Mouse (Mus musculus): ENCODE measurements around the gene Adgrl1. TPM values are rescaled to one million over a fixed set of nuclear protein-coding genes. Genes with fewer than 3 reads are reported as not detected.

Adgrl1 gene
- polyA plus RNA-seq, 1 experiment from 2014 or later = 14.3 TPM

DNA sequence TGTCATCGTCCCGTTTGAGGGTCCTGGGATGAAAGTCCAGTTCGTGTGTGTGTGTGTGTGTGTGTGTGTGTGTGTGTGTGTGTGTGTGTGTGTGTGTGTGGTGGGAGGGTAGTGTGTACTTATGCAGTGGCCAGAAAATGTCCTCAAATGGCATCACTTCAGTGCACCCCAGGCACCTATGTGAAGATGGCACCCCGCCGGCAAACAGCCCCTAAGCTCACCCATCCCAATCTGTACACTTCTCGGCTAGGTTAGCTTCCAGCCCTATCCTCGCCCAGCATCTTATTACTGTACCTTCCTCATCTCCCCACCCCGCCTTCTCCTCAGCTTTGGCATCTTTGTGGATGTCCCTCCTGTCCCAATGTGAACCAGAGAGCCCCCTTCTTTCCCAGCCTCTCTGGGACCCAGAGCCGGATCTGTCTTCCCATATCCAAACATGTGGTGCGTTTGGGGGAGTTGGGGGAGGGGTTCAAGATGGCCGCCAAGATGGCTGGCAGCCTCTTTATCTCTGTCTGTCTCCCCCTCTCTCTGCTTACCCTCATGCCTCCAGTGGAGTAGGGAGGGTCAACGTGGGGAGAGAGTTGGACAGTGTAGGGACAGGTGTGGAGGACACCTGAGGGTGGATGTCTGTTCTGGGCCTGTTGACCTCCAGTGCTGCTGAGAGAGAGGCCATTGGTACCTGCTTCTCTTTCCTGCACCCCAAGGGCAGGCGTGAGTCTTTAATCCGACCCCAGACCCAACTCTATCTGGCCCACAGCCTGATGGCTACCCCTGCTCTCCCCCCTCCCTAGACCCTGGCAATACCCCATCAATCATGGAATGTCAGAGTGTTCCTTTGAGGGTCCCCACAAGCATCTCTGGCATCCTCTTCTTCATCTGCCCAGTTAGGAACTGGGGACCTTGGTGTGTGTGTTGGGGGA, 1.9 kb downstream of the Adgrl1 start:
- DNase-seq (ENCODE audit: low spot score) = no peak

DNA sequence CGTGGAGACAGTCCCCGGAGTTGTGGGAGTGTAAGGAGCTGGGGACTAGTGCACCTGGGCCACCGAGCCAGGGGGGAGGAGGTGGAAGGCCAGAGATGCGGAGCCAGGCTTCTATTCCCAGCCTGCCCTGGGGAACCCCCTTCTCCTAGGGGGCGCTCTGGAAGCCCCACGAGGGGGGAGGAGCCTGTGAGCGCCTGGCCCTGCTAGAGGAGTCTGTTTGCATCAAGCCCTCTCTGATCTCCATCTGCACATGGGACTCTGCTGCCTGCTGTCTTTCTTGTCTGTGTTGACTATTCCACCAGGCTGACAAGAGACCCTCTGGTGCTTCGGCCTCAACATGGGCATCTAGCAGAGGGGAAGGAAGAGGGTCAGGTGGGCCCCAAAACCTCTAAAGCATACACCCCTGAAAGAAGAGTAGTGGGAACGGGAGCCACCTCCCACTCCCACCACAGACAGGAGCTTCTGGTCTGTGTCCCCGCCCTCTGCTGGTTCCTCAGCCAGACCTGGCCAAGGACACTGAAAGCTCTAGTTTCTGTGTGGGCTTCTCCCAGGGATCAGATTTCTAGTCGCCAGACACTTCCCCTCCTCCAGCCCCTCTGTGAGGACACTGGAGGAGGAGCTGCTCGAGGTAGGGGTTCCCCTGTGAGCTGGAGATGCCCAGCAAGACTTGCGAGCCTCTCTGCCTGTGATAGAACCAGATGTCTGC, 3.2 kb downstream of the Adgrl1 start:
- peak; percentile 48 for DNase-seq (ENCODE audit: low spot score)

DNA sequence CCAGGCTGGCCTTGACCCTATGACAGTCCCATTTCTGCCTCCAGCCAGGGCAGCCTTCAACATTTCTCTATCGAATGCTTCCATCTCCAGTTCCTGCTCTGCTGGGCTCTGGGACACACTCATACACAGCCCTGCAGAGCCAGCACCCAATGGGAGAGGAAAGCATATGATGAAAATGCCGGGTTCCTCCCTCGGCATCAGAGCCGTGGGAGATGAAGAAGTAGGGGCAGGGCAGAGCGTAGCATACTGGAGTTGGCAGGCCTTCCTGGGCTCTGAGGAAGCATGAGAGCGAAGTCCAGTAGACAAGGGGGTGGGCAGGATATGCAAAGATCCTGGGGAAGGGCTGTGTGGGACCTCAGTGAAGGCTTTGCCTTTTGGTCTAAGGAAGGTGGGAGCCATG, 8.7 kb downstream of the Adgrl1 start:
- DNase-seq (ENCODE audit: low spot score) = no peak

DNA sequence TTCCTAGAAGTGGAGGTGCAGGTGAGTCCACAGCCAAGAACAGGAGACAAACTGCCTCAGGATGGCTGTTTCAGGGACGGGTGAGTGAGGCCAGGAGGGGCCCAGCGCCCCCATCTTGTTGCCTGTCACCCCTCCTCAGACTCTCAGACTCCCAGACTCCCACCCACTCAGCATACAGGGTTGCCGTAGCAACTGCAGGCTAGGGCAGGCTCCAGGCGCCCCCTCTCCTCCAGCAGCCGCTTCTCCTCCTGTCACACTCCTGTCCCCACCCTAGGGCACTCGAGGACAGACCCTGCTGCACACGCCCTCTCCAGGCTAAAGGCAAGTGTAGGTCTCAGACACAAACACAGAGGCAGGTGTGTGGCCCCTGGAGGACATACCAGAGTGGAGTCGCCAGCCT, 9.4 kb downstream of the Adgrl1 start:
- DNase-seq (ENCODE audit: low spot score) = no peak

DNA sequence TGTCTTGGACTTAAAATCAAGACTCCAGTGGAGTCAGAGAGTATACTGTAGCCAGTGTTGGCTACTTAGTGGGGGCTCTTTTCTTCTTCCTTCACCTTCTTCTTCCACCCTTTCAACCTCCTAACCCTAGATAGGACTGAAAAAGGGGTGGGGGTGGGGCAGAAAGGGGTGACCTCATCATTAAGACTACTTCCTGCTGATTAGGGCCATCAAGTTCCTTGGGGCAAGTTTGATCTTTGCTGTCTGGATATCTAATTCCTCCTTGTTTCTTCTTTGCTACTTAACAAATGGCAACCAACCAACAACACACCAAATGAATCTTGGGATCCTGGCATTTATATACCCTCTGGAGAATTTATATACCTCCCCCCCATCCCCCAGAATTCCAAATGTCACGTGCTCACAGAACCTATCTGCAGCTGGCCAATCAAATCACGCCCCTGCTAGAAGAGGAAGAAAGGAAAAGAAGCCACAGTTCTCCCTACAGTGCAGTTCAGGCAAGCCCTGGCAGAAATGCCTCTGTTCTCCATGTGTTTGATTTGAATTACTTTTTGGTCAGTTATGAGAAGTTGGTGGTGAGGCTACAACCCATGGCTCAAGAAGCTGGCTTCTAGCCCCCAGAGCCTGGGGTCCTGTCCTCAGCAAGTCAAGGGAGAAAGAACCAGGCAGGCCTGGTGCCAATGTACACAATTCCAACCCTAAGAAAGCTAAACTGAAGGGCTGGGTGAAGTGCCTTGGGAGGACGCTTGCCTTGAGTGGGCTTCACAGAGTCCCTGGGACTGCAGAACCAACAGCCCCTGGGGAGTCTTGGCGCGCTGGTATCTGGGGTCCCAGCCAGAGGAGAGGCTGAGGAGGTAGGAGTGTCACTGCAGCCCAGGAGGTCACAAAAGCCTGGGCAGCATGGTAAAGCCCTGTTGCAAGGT, 12.2 kb downstream of the Adgrl1 start:
- no peak for DNase-seq (ENCODE audit: low spot score)

DNA sequence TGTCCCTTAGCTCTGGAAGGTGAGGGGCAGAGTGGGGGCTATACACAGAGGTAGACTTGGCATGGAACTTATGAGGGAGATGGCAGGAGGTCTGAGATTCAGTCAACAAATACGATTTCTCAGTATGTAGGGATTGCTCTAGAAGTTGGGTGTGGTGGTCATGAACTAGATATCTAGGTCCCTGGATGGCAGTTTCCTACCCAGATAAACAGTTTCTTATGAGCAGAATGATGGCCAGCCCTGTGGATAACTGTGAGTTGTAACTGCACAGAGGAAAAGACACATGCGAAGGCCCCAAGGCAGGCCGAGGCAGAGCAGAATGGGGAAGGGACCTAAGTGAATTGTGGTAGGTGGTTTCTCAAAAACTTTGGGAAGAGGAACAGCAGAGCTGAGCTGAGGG, 14.3 kb downstream of the Adgrl1 start:
- DNase-seq (ENCODE audit: low spot score) = no peak

DNA sequence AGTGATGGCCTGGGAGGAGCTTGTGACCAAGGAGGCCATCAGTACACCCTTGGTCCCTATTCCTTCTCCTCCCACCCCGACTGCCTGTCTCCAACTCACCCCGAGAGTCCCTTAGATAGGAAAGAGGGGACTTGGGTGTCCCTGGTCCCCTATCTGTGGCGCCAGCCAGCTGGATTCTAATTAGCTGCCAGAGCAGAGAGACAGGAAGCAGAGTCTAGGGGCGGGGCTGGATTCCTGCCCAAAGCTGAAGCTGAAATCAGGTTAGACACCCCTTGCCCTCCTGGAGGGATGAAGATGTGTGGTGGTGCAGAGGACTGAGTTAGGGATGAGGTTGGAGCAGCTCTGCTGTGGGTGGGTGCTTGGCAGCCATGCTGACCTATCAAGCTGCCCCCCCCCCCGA, 15.0 kb downstream of the Adgrl1 start:
- DNase-seq (ENCODE audit: low spot score) = no peak

DNA sequence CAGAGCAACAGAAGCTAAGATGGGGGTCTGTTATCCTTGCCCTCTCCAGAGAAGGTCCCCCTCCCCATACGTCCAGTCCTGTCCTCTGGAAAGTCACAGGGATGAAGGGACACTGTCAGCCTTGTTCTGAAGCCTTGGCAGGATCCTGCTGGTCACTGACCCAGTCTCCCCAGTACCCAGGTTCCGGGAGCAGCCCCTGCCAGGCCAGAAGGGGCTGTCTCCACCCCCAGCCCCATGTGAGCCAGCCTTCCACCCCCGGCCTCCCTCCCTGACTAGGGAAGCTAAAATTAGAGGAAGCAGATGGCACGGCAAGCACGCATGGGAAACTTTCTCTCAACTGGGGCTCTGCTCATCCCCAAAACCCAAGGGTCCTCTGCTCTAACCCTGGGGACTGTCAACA, 16.1 kb downstream of the Adgrl1 start:
- no peak for DNase-seq (ENCODE audit: low spot score)

DNA sequence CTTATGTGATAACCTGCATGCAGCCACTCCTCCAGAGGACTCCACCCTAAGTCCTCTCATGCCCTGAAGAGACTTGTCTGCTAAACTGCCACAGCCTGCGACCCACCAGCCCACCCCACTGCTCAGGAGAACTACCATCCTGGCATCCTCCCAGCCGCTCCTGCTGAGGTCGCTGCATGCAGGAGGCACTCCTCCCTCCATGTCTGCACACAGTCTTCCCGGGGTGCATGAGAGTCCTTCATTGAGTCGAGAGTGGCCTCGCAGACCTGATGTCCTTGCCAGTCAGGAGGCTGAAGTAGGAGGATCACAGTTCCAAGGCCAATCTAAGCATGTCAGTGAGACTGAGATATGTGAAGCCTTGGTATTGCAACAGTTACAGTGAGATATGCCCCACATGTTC, 17.7 kb downstream of the Adgrl1 start:
- no peak for DNase-seq (ENCODE audit: low spot score)

DNA sequence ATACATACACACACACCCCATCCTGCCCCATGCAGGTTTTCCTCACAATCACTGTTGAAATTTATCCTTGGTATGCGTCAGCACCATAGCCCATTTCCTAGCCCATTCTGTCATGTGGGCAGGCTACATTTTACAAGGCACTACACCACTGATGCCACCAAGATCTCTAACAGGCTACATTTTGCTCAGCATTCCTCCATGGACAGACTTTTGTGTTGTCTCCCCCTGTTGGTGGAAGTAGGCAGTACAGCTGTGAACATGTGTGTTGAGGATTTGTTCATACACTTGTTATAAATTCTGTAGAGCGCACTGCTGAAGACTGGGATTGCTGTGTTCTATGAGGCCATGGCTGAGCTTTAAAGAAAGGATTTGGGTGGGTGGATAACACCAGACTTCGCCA, 21.7 kb downstream of the Adgrl1 start:
- DNase-seq (ENCODE audit: low spot score) = peak; percentile 81

DNA sequence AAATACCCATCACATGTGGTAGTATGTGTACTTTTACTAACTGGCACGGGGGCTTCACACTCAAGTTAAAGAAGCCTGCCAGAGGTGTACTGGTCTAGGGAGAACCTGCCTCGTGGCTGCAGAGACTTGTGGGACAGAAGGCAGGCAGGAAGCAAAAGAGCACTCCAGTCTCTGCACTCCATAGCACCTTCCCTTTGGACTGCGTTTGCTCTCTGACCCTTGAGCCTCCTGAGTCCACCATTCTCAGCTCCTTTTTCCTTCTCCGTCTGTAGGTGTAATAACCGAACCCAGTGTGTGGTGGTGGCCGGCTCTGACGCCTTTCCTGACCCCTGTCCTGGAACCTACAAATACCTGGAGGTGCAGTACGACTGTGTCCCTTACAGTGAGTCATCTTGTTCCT, 22.8 kb downstream of the Adgrl1 start:
- DNase-seq (ENCODE audit: low spot score) = no peak

DNA sequence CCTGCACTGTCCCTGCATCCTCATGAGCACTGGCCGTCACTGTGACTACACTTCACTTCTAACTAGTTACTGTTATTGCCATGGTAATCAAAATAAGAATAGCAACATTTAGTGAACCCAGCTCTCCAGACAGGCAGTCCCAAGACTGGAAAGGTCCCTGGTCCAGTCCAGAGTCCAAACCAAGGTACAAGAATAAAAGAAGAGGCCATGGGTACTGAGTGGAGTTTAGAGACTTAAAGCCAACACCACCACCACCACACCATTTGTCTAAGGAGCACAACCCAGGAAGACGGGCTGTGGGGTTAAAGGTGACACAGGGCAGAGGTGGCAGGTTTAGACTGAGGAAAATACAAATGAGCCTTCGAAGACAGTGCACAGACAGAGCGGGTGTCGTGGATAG, 24.7 kb downstream of the Adgrl1 start:
- DNase-seq (ENCODE audit: low spot score) = no peak

DNA sequence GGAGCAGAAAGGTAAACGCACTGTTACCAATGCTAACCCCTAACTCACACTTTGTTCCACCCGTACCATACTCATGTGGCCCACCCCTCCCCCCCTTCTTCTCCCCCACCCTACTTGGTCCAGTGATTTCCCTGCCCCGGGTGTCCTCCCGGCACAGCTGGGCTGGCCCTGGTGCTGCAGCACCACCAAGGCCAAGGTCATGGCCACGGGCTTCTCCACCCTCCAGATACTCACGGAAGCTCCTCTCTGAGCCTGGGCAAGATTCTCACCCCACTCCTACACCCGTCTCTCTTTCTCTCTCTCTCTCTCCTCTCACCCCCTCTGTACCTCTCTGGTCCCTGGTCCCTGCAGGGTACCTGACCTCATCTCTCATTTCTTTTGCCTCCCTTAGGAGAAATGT, 26.4 kb downstream of the Adgrl1 start:
- DNase-seq (ENCODE audit: low spot score) = no peak

DNA sequence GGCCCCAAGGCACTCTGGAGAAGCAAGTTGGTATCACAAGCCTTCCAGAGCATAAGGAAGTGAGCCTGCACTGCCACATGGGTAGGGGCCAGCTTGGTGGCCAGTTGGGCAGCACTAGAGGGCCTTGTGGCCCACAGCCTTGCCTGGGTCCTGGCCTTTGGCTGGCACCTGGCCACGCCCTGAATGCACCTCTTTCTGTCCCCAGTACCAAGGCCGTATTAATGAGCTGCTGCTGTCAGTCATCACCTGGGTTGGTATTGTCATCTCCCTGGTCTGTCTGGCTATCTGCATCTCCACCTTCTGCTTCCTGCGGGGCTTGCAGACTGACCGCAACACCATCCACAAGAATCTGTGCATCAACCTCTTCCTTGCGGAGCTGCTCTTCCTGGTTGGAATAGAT, 34.3 kb downstream of the Adgrl1 start:
- no peak for DNase-seq (ENCODE audit: low spot score)

DNA sequence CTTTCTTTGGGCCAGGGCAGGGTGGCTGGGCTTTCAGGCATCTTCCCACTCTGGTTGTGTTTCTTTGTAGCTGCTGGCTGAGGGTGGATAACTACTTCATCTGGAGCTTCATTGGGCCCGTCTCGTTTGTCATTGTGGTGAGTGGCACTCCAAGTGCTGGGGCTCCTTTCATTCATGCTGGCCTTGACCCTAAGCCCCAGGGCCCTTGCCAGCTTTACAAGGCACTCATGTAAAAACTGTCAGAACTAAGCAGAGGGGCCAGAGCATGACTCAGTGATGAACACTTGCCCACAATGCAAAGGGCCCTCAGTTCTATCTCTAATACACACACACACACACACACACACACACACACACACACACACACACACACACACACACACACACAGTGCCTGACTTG, 35.1 kb downstream of the Adgrl1 start:
- DNase-seq (ENCODE audit: low spot score) = no peak

DNA sequence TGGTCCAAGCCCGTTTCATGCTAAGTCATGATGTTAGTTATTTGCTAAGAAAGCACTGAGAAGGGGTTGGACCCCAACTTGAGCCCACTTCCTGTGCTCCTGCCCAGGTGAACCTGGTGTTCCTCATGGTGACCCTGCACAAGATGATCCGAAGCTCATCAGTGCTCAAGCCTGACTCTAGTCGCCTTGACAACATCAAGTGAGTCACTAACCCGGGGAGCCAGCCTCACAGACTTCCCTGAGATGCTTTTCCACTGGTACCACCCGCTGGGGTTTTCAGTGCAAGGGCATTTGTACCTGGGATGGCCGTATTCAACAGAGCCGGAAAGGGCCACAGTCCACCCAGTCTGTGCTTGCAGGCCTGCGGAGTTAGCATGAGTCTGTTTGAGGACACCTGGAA, 35.5 kb downstream of the Adgrl1 start:
- DNase-seq (ENCODE audit: low spot score) = no peak

DNA sequence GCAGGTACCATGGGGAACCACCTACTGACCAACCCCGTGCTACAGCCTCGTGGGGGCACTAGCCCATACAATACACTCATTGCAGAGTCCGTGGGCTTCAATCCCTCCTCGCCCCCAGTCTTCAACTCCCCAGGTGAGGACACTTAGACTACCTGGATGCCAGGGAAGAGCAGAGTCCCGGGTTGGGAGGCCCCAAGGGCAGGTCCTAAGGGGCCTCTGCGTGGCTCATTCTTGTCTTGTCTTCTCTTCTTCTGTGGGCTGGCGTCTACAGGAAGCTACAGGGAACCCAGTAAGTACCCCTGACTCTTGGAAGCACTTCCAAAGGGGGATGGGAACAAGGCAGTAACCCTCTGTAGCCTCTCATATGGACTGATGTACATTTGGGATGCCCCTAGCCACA, 37.7 kb downstream of the Adgrl1 start:
- DNase-seq (ENCODE audit: low spot score) = no peak

DNA sequence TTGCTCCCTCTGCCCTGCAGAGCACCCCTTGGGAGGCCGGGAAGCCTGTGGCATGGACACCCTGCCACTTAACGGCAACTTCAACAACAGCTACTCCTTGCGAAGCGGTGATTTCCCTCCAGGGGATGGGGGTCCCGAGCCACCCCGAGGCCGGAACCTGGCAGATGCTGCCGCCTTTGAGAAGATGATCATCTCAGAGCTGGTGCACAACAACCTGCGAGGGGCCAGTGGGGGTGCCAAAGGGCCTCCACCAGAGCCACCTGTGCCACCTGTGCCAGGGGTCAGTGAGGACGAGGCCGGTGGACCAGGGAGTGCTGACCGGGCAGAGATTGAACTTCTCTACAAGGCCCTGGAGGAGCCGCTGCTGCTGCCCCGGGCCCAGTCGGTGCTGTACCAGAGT, 38.4 kb downstream of the Adgrl1 start:
- DNase-seq (ENCODE audit: low spot score) = no peak

DNA sequence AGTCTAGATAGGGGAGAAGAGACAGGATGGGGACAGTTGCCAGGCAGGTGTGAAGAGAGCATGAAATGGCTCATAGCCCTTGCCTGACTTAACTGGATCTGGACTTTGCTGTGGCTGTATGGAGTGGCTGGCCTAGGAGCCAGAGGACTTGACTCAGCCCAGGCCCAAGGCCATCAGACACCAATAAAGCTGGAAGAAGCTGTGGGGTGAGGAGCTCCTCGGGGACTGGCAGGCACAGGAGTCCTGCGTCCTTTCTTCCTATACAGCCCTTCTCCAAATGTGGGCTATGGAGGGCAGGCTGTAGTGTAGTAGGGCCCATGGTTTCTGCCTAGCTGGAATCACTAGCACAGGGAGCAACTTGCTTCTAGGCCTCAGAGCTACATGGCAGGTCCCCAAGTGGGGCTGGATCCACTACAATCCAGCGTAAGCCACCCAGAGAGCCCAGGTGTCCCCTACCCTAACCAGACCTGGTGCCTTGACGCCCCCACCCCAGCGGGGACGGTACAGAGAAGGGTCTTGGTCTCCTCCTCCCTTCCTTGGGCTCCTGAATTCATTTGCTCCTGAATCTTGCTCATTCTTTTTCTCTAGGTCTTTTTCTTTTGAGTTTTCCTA, 41.3 kb downstream of the Adgrl1 start:
- DNase-seq (ENCODE audit: low spot score) = no peak

DNA sequence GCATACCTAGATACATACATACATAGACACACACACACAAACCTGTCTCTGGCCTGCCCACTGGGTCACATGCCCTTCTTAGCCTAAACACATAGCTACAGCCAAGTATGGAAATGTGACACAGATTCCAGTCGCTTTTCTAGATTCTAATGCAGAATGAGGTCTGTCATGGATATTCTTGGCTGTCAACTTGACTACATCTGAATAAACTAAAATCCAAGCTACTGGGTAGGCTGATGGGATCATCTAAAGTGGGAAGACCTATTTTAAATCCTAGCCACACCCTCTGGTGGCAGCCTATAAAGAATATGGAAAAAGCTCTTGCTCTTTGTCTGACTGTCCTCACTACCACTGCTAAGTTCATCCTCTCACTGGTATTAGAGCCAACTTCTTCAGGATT, 42.5 kb downstream of the Adgrl1 start:
- DNase-seq (ENCODE audit: low spot score) = no peak

DNA sequence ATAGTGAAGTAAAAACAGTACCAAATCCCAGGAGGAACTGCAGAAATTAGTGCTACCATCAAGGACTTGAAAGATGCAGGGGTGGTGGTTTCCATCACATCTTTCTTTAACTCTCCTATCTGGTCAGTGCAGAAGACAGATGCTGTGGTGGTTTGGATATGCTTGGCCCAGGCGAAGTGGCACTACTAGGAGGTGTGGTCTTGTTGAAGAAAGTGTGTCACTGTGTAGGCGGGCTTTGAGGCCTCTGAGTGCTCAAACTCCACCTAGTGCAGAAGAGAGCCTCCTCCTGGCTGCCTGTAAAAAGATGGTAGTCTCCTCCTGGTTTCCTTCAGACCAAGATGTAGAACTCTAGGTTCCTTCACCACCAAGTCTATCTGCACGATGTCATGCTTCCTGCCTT, 45.6 kb downstream of the Adgrl1 start:
- no peak for DNase-seq (ENCODE audit: low spot score)
